ENCODE assay signal across 15 mouse cellular contexts in genomic region chr5:124016291-124016821, GRCm38 (mm10). TPM values are rescaled to one million over a fixed set of nuclear protein-coding genes. Genes with fewer than 3 reads are reported as not detected.
DNase-seq lines count a peak whose midpoint lies in the region; ATAC-seq and TF ChIP-seq lines count a peak whose summit lies in the region.
"Had no signal": no experiment of that assay in that cellular context is flagged by ENCODE, and none has a peak within 500 bp of the region (broad histone marks: within the 10 kb centered on the region; RNA-seq: fewer than 3 reads in every experiment).

No protein-coding gene starts in this region.

- no peak overlapping the region for H3K4me3 ChIP-seq in heart, embryonic 15.5 days
- no peak overlapping the region for H3K4me3 ChIP-seq in liver, embryonic 11.5 days (ENCODE audit: low read depth, low read length)
- no peak overlapping the region for H3K4me3 ChIP-seq in liver, postnatal 0 days (ENCODE audit: low read depth, low read length)
- H3K4me3 ChIP-seq in embryonic facial prominence, embryonic 10.5 days = no peak overlapping the region
- H3K4me3 ChIP-seq: embryonic facial prominence, embryonic 13.5 days; forebrain, embryonic 15.5 days had no signal

- 66% methylated on average over 7 of the region's 7 CpGs for WGBS in heart, embryonic 15.5 days
- 75% methylated on average over 7 of the region's 7 CpGs for WGBS in liver, embryonic 11.5 days
- 69% methylated on average over 7 of the region's 7 CpGs for WGBS in liver, postnatal 0 days (ENCODE audit: insufficient replicate concordance)
- WGBS in embryonic facial prominence, embryonic 10.5 days = 90% methylated on average over 7 of the region's 7 CpGs

- no peak; the same call in 1 of the 2 replicates for ATAC-seq in heart, embryonic 15.5 days (replicated peaks; ENCODE audit: insufficient number of reproducible peaks, insufficient read depth, low FRiP score, low read depth)
- no peak for ATAC-seq in liver, embryonic 11.5 days (replicated peaks; ENCODE audit: low FRiP score)
- no peak for ATAC-seq in liver, postnatal 0 days
- ATAC-seq: forebrain, embryonic 15.5 days had no signal

- peaks cover 98% of the 10 kb centered on the region for H3K4me1 ChIP-seq in heart, embryonic 15.5 days (replicated peaks)
- H3K4me1 ChIP-seq in liver, embryonic 11.5 days (replicated peaks; ENCODE audit: control insufficient read depth, insufficient read depth, low read length) = peaks cover 97% of the 10 kb centered on the region
- H3K4me1 ChIP-seq in liver, postnatal 0 days (ENCODE audit: insufficient read depth) = peaks cover 90% of the 10 kb centered on the region
- peaks cover 90% of the 10 kb centered on the region for H3K4me1 ChIP-seq in embryonic facial prominence, embryonic 10.5 days

- H3K27me3 ChIP-seq in heart, embryonic 15.5 days = no peaks in the 10 kb centered on the region
- H3K27me3 ChIP-seq in liver, embryonic 11.5 days (replicated peaks; ENCODE audit: control insufficient read depth, insufficient read depth, low read length) = no peaks in the 10 kb centered on the region
- no peaks in the 10 kb centered on the region for H3K27me3 ChIP-seq in liver, postnatal 0 days (ENCODE audit: insufficient read depth, low read length)
- no peaks in the 10 kb centered on the region for H3K27me3 ChIP-seq in embryonic facial prominence, embryonic 10.5 days (replicated peaks; ENCODE audit: low read depth, poor library complexity, severe bottlenecking)
- H3K27me3 ChIP-seq: embryonic facial prominence, embryonic 13.5 days; forebrain, embryonic 15.5 days had no signal

- H3K27ac ChIP-seq in heart, embryonic 15.5 days = peak overlapping the region; percentile 96
- H3K27ac ChIP-seq in liver, embryonic 11.5 days (ENCODE audit: low read depth, low read length) = 0 out of 2 replicates have a peak overlapping the region, but pooled peaks have one; percentile 22
- no peak overlapping the region for H3K27ac ChIP-seq in liver, postnatal 0 days (ENCODE audit: low read depth)
- H3K27ac ChIP-seq in embryonic facial prominence, embryonic 10.5 days (replicated peaks) = 0 out of 2 replicates have a peak overlapping the region, but pooled peaks have one; percentile 10
- H3K27ac ChIP-seq: embryonic facial prominence, embryonic 13.5 days; forebrain, embryonic 15.5 days; liver, embryonic 14.5 days had no signal

- TF ChIP-seq EP300 in liver, postnatal 0 days (IDR thresholded peaks at IDR 0.05; ENCODE audit: low read depth) = no peak

- 0 out of 2 replicates have a peak, but pooled peaks cover 6% of the 10 kb centered on the region for H3K36me3 ChIP-seq in heart, embryonic 15.5 days
- no peaks in the 10 kb centered on the region for H3K36me3 ChIP-seq in liver, embryonic 11.5 days (ENCODE audit: control insufficient read depth, insufficient read depth, low read length)
- no peaks in the 10 kb centered on the region for H3K36me3 ChIP-seq in liver, postnatal 0 days (replicated peaks; ENCODE audit: insufficient read depth, low read length)
- H3K36me3 ChIP-seq in embryonic facial prominence, embryonic 10.5 days (replicated peaks) = peaks cover 38% of the 10 kb centered on the region
- H3K36me3 ChIP-seq: forebrain, embryonic 15.5 days had no signal

- H3K9ac ChIP-seq in heart, embryonic 15.5 days = no peak overlapping the region
- H3K9ac ChIP-seq in liver, embryonic 11.5 days (ENCODE audit: low read depth, low read length) = 0 out of 2 replicates have a peak overlapping the region, but pooled peaks have one; percentile 25
- H3K9ac ChIP-seq in liver, postnatal 0 days (replicated peaks) = no peak overlapping the region
- H3K9ac ChIP-seq: embryonic facial prominence, embryonic 13.5 days; forebrain, embryonic 15.5 days; liver, embryonic 14.5 days had no signal

- TF ChIP-seq CTCF in liver, postnatal 0 days (IDR thresholded peaks at IDR 0.05; ENCODE audit: low read depth) = no peak

- DNase-seq in heart, adult 18-20 months = no peak
- DNase-seq in liver, embryonic 11.5 days (ENCODE audit: low spot score) = no peak
- no peak for DNase-seq in liver, postnatal 0 days
- no peak for DNase-seq in embryonic facial prominence, embryonic 10.5 days (ENCODE audit: low spot score)
- peak; percentile 59 to 70 for DNase-seq in natural killer cell, adult 2 months (ENCODE audit: low spot score in 2 of 2)
- DNase-seq in right cerebral cortex, postnatal 10 days (ENCODE audit: low spot score in 2 of 2) = no peak
- DNase-seq: cerebellum, adult 9-11 months; gastrocnemius, postnatal 36 days; kidney, postnatal 10 days; midbrain, embryonic 14.5 days; thymus, postnatal 4 days had no signal

- no peaks in the 10 kb centered on the region for H3K9me3 ChIP-seq in heart, embryonic 15.5 days (replicated peaks)
- no peaks in the 10 kb centered on the region for H3K9me3 ChIP-seq in liver, embryonic 11.5 days (ENCODE audit: control insufficient read depth, low read length)
- no peaks in the 10 kb centered on the region for H3K9me3 ChIP-seq in liver, postnatal 0 days (ENCODE audit: low read length)
- no peaks in the 10 kb centered on the region for H3K9me3 ChIP-seq in embryonic facial prominence, embryonic 10.5 days
- H3K9me3 ChIP-seq: embryonic facial prominence, embryonic 13.5 days; forebrain, embryonic 15.5 days had no signal

- H3K4me2 ChIP-seq in heart, embryonic 15.5 days = no peak overlapping the region
- H3K4me2 ChIP-seq in liver, embryonic 11.5 days = no peak overlapping the region
- H3K4me2 ChIP-seq in liver, postnatal 0 days (ENCODE audit: low read depth, low read length) = no peak overlapping the region
- H3K4me2 ChIP-seq: embryonic facial prominence, embryonic 13.5 days; forebrain, embryonic 15.5 days had no signal

RNA-seq across cellular contexts. Expression of gene Vps37b, which starts 15.7 kb away (rescaled TPM):
- polyA plus RNA-seq in heart, embryonic 15.5 days (2015; fragmentation: Nextera tagmentation; extraction: Ambion mirVana) = 49.9 and 56.0 TPM in 2 replicates
- total RNA-seq in heart, adult 18-20 months (2021) = 10 to 100 TPM; 15.1 to 15.2 TPM
- 31.3 TPM in 2 replicates for polyA plus RNA-seq in liver, embryonic 11.5 days (2014; fragmentation: Nextera tagmentation; extraction: Ambion mirVana)
- polyA plus RNA-seq in liver, postnatal 0 days (2015; fragmentation: Nextera tagmentation; extraction: Ambion mirVana) = 16.4 and 17.6 TPM in 2 replicates
- polyA plus RNA-seq in embryonic facial prominence, embryonic 10.5 days (2016; fragmentation: Nextera tagmentation; extraction: Ambion mirVana) = 43.8 and 47.6 TPM in 2 replicates

RNA-seq across cellular contexts. Expression of gene Hip1r, which starts 42.9 kb away (rescaled TPM):
- polyA plus RNA-seq in heart, embryonic 15.5 days (2015; fragmentation: Nextera tagmentation; extraction: Ambion mirVana) = 6.6 and 9.7 TPM in 2 replicates
- total RNA-seq in heart, adult 18-20 months (2021) = 10 to 100 TPM; 11.1 to 11.3 TPM
- polyA plus RNA-seq in liver, embryonic 11.5 days (2014; fragmentation: Nextera tagmentation; extraction: Ambion mirVana) = 20.2 and 20.6 TPM in 2 replicates
- polyA plus RNA-seq in liver, postnatal 0 days (2015; fragmentation: Nextera tagmentation; extraction: Ambion mirVana) = 10.1 and 13.5 TPM in 2 replicates
- 8.5 and 10.7 TPM in 2 replicates for polyA plus RNA-seq in embryonic facial prominence, embryonic 10.5 days (2016; fragmentation: Nextera tagmentation; extraction: Ambion mirVana)

Comparison
In these comparisons a context has a peak if more than half of its experiments do, and no peak if none do; other contexts are left out.
1. DNase-seq: peak in natural killer cell, adult 2 months (2 of 2); none in heart, adult 18-20 months (0 of 2), liver, embryonic 11.5 days (single experiment), liver, postnatal 0 days (single experiment), embryonic facial prominence, embryonic 10.5 days (single experiment) and right cerebral cortex, postnatal 10 days (0 of 2).